Mouse (Mus musculus): ENCODE results near the gene Col5a3. TPM values are rescaled to one million over a fixed set of nuclear protein-coding genes. Genes with fewer than 3 reads are reported as not detected.

Gene Col5a3
- polyA plus RNA-seq, 1 experiment from 2014 or later = 0.18 TPM

- Histone ChIP-seq H3K4me1 (ENCODE audit: control insufficient read depth, insufficient read depth, low read length) (peaks cover 4% of the 10 kb centered on the region; the same call in 1 of the 2 replicates), H3K27ac (ENCODE audit: low read depth, low read length) (no peak overlapping the region), H3K36me3 (ENCODE audit: control insufficient read depth, insufficient read depth, low read length) (no peaks in the 10 kb centered on the region), H3K9ac (ENCODE audit: low read length) (no peak overlapping the region), H3K9me3 (replicated peaks; ENCODE audit: control insufficient read depth, low read length) (no peaks in the 10 kb centered on the region), H3K4me3 (ENCODE audit: low read depth, low read length) (no peak overlapping the region), H3K4me2 (ENCODE audit: low read length) (no peak overlapping the region), H3K27me3 (replicated peaks; ENCODE audit: control insufficient read depth, insufficient read depth, low read length) (peaks cover 8% of the 10 kb centered on the region; the same call in 1 of the 2 replicates)
- ATAC-seq = no peak
- 13% methylated on average over 19 of the region's 19 CpGs for WGBS
- no peak for DNase-seq (ENCODE audit: low spot score)
These were observed 2.2 kb downstream of the Col5a3 start for GRCm38 (mm10) chr9:20812537-20813271.

GRCm38 (mm10) chr9:20810773-20811172, 4.1 kb downstream of the Col5a3 start:
- WGBS = 80% methylated on average over 1 of the region's 1 CpGs

GRCm38 (mm10) chr9:20810271-20810670, 4.6 kb downstream of the Col5a3 start:
- no peak overlapping the region for H3K27ac ChIP-seq (ENCODE audit: low read depth, low read length)
- H3K4me1 ChIP-seq (ENCODE audit: control insufficient read depth, insufficient read depth, low read length) = peaks cover 4% of the 10 kb centered on the region; the same call in 1 of the 2 replicates
- ATAC-seq = no peak
- H3K4me3 ChIP-seq (ENCODE audit: low read depth, low read length) = no peak overlapping the region
- no peak overlapping the region for H3K4me2 ChIP-seq (ENCODE audit: low read length)
- H3K36me3 ChIP-seq (ENCODE audit: control insufficient read depth, insufficient read depth, low read length) = no peaks in the 10 kb centered on the region
- H3K9me3 ChIP-seq (replicated peaks; ENCODE audit: control insufficient read depth, low read length) = no peaks in the 10 kb centered on the region
- WGBS = 51% methylated on average over 4 of the region's 4 CpGs
- H3K9ac ChIP-seq (ENCODE audit: low read length) = no peak overlapping the region
- H3K27me3 ChIP-seq (replicated peaks; ENCODE audit: control insufficient read depth, insufficient read depth, low read length) = peaks cover 8% of the 10 kb centered on the region; the same call in 1 of the 2 replicates
- no peak for DNase-seq (ENCODE audit: low spot score)

More at GRCm38 (mm10) chr9:20810773-20811172, 4.1 kb downstream of the Col5a3 start:
- ATAC-seq (no peak), DNase-seq (ENCODE audit: low spot score) (no peak)
- H3K4me2 ChIP-seq (ENCODE audit: low read length) = no peak overlapping the region
- H3K27me3 ChIP-seq (replicated peaks; ENCODE audit: control insufficient read depth, insufficient read depth, low read length) = peaks cover 8% of the 10 kb centered on the region; the same call in 1 of the 2 replicates
- no peak overlapping the region for H3K9ac ChIP-seq (ENCODE audit: low read length)
- H3K9me3 ChIP-seq (replicated peaks; ENCODE audit: control insufficient read depth, low read length) = no peaks in the 10 kb centered on the region
- H3K4me1 ChIP-seq (ENCODE audit: control insufficient read depth, insufficient read depth, low read length) = peaks cover 4% of the 10 kb centered on the region; the same call in 1 of the 2 replicates
- no peaks in the 10 kb centered on the region for H3K36me3 ChIP-seq (ENCODE audit: control insufficient read depth, insufficient read depth, low read length)
- H3K4me3 ChIP-seq (ENCODE audit: low read depth, low read length) = no peak overlapping the region
- H3K27ac ChIP-seq (ENCODE audit: low read depth, low read length) = no peak overlapping the region

- no peak overlapping the region for H3K4me3 ChIP-seq (ENCODE audit: low read depth, low read length)
- no peak overlapping the region for H3K27ac ChIP-seq (ENCODE audit: low read depth, low read length)
- H3K27me3 ChIP-seq (replicated peaks; ENCODE audit: control insufficient read depth, insufficient read depth, low read length) = no peaks in the 10 kb centered on the region
- H3K4me2 ChIP-seq (ENCODE audit: low read length) = no peak overlapping the region
- ATAC-seq (no peak), DNase-seq (ENCODE audit: low spot score) (no peak)
- H3K4me1 ChIP-seq (ENCODE audit: control insufficient read depth, insufficient read depth, low read length) = no peaks in the 10 kb centered on the region
- WGBS = 40% methylated on average over 5 of the region's 5 CpGs
- H3K36me3 ChIP-seq (ENCODE audit: control insufficient read depth, insufficient read depth, low read length) = no peaks in the 10 kb centered on the region
- no peak overlapping the region for H3K9ac ChIP-seq (ENCODE audit: low read length)
- no peaks in the 10 kb centered on the region for H3K9me3 ChIP-seq (replicated peaks; ENCODE audit: control insufficient read depth, low read length)
These were observed 9.2 kb downstream of the Col5a3 start for GRCm38 (mm10) chr9:20805706-20806105.

- DNase-seq (ENCODE audit: low spot score) = no peak
- WGBS = 86% methylated on average over 3 of the region's 3 CpGs
- ATAC-seq = no peak
These were observed 9.7 kb downstream of the Col5a3 start for GRCm38 (mm10) chr9:20805159-20805495.

GRCm38 (mm10) chr9:20804266-20805158, 10.4 kb downstream of the Col5a3 start:
- no peaks in the 10 kb centered on the region for H3K27me3 ChIP-seq (replicated peaks; ENCODE audit: control insufficient read depth, insufficient read depth, low read length)
- no peaks in the 10 kb centered on the region for H3K9me3 ChIP-seq (replicated peaks; ENCODE audit: control insufficient read depth, low read length)
- no peak overlapping the region for H3K27ac ChIP-seq (ENCODE audit: low read depth, low read length)
- no peak overlapping the region for H3K4me3 ChIP-seq (ENCODE audit: low read depth, low read length)
- peak; percentile 19 for DNase-seq (ENCODE audit: low spot score)
- H3K9ac ChIP-seq (ENCODE audit: low read length) = no peak overlapping the region
- no peaks in the 10 kb centered on the region for H3K4me1 ChIP-seq (ENCODE audit: control insufficient read depth, insufficient read depth, low read length)
- H3K4me2 ChIP-seq (ENCODE audit: low read length) = no peak overlapping the region
- ATAC-seq = no peak
- no peaks in the 10 kb centered on the region for H3K36me3 ChIP-seq (ENCODE audit: control insufficient read depth, insufficient read depth, low read length)
- WGBS = 79% methylated on average over 13 of the region's 13 CpGs

More at GRCm38 (mm10) chr9:20805159-20805495, 9.7 kb downstream of the Col5a3 start:
- H3K4me1 ChIP-seq (ENCODE audit: control insufficient read depth, insufficient read depth, low read length) = no peaks in the 10 kb centered on the region
- no peaks in the 10 kb centered on the region for H3K36me3 ChIP-seq (ENCODE audit: control insufficient read depth, insufficient read depth, low read length)
- H3K27ac ChIP-seq (ENCODE audit: low read depth, low read length) = no peak overlapping the region
- no peak overlapping the region for H3K9ac ChIP-seq (ENCODE audit: low read length)
- H3K9me3 ChIP-seq (replicated peaks; ENCODE audit: control insufficient read depth, low read length) = no peaks in the 10 kb centered on the region
- no peak overlapping the region for H3K4me2 ChIP-seq (ENCODE audit: low read length)
- H3K4me3 ChIP-seq (ENCODE audit: low read depth, low read length) = no peak overlapping the region
- no peaks in the 10 kb centered on the region for H3K27me3 ChIP-seq (replicated peaks; ENCODE audit: control insufficient read depth, insufficient read depth, low read length)

GRCm38 (mm10) chr9:20794108-20794806, 20.6 kb downstream of the Col5a3 start:
- H3K9ac ChIP-seq (ENCODE audit: low read length) = no peak overlapping the region
- no peaks in the 10 kb centered on the region for H3K27me3 ChIP-seq (replicated peaks; ENCODE audit: control insufficient read depth, insufficient read depth, low read length)
- no peak overlapping the region for H3K4me2 ChIP-seq (ENCODE audit: low read length)
- WGBS = 36% methylated on average over 7 of the region's 7 CpGs
- H3K9me3 ChIP-seq (replicated peaks; ENCODE audit: control insufficient read depth, low read length) = no peaks in the 10 kb centered on the region
- DNase-seq (ENCODE audit: low spot score) (peak; percentile 52), ATAC-seq (no peak; the same call in 1 of the 2 replicates)
- no peak overlapping the region for H3K27ac ChIP-seq (ENCODE audit: low read depth, low read length)
- H3K4me3 ChIP-seq (ENCODE audit: low read depth, low read length) = no peak overlapping the region
- H3K36me3 ChIP-seq (ENCODE audit: control insufficient read depth, insufficient read depth, low read length) = no peaks in the 10 kb centered on the region
- H3K4me1 ChIP-seq (ENCODE audit: control insufficient read depth, insufficient read depth, low read length) = no peaks in the 10 kb centered on the region

- 55% methylated on average over 3 of the region's 3 CpGs for WGBS
- ATAC-seq (no peak), DNase-seq (ENCODE audit: low spot score) (no peak)
- H3K4me1 ChIP-seq (ENCODE audit: control insufficient read depth, insufficient read depth, low read length) = no peaks in the 10 kb centered on the region
- H3K36me3 ChIP-seq (ENCODE audit: control insufficient read depth, insufficient read depth, low read length) = no peaks in the 10 kb centered on the region
- H3K4me3 ChIP-seq (ENCODE audit: low read depth, low read length) = no peak overlapping the region
- no peak overlapping the region for H3K9ac ChIP-seq (ENCODE audit: low read length)
- no peak overlapping the region for H3K4me2 ChIP-seq (ENCODE audit: low read length)
- no peak overlapping the region for H3K27ac ChIP-seq (ENCODE audit: low read depth, low read length)
- H3K27me3 ChIP-seq (replicated peaks; ENCODE audit: control insufficient read depth, insufficient read depth, low read length) = no peaks in the 10 kb centered on the region
- H3K9me3 ChIP-seq (replicated peaks; ENCODE audit: control insufficient read depth, low read length) = no peaks in the 10 kb centered on the region
These were observed 24.5 kb downstream of the Col5a3 start for GRCm38 (mm10) chr9:20790345-20790744.
